Mouse (Mus musculus) bone marrow macrophage, adult 2 months (primary cell): Measurements from ENCODE around the gene Pigg.

Source experiments
- CTCF ChIP-seq: IDR thresholded peaks from 2 replicates; pipeline ENCODE4 v1.5.1; 2012; ENCODE audit warnings: low read depth, mild to moderate bottlenecking, low read length, moderate library complexity
- POLR2A ChIP-seq: IDR thresholded peaks from 2 replicates; pipeline ENCODE4 v1.6.1; 2012; ENCODE audit warnings: mild to moderate bottlenecking, low read depth, low read length, borderline replicate concordance

DNA sequence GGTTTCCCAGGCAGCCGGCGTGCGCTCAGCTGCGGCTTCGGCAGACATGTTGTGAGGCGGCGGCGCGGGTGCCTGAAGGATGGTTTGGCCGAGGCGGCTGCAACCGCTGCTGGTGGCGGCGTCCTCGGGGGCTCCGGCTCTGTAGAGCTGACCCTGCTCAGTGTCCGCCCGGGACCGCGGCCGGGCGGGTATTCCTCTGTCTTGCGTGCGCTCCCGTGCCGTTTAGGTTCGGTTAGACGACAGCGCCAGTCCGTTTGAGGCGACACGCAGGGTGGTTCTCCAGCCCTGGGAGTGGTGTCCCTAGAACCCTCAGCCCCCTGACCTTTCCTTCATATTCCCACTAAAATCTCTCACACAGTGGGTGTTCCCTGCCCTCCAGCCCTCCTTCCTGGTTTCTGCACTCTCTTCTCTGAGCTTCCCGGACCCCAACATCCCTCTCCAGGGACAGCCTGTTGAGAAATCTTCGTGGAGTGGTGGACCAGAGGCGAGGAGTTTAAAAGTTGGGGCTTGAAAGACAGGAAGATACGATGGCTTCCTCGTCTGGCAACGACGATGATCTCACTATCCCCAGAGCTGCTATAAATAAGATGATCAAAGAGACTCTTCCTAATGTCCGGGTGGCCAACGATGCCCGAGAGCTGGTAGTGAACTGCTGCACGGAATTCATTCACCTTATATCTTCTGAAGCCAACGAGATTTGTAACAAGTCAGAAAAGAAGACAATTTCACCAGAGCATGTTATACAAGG lies 43.2 kb upstream of the Pigg start:
- TF ChIP-seq POLR2A (no peak), CTCF (no peak)
